Mouse (Mus musculus): ENCODE data around the gene Atp6v0d1. TPM values are rescaled to one million over a fixed set of nuclear protein-coding genes. Genes with fewer than 3 reads are reported as not detected.

Gene Atp6v0d1
- total and polyA plus RNA-seq, 2 experiments from 2014 or later: 238 to 272 TPM

DNA sequence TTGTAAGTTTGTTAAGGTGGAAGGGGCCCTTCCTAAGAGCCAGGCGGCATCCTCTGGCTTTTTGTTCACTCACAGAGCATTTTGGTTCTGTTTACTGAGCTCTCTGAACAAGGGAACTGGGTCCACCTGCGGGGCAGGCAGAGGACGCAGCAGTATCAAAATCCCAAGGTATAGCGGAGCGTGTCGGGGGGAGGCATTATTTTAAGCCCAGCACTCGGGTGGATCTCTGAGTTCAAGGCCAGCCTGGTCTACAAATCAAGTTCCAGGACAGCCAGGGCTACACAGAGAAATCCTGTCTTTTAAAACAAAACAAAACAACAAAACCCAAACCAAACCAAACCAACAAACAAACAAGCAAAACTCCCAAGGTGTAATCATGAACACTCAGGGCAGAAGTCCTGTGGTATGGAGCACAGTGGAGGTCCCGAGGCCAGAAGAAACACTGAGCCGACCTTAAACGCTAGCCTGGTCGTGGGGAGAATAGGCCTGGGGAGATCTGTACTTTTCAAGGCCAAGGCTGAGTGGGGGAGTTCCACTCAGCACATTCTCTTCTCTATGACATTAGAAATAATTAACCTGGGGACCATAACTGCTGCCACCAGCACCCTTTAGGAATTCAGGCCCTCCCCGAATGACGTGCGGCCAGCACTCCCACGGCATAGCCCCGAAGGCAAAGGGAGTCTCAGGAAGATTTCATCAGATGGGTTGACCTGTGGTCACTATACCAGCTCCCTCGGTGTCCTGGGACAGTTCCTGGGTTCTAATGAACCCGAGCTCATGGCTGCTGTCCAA is 28.8 kb upstream of the Atp6v0d1 start:
- Histone ChIP-seq H3K4me3 (ENCODE audit: low read depth, low read length) (no peak overlapping the region), H3K36me3 (ENCODE audit: insufficient read depth, low read length) (no peaks in the 10 kb centered on the region), H3K9ac (replicated peaks; ENCODE audit: low read length, poor library complexity, severe bottlenecking) (no peak overlapping the region), H3K4me1 (ENCODE audit: insufficient read depth, low read length) (no peaks in the 10 kb centered on the region), H3K4me2 (ENCODE audit: low read depth, low read length, poor library complexity, severe bottlenecking) (no peak overlapping the region), H3K9me3 (ENCODE audit: low read length) (no peaks in the 10 kb centered on the region), H3K27me3 (ENCODE audit: insufficient read depth, low read length) (no peaks in the 10 kb centered on the region), H3K27ac (ENCODE audit: low read depth, low read length) (no peak overlapping the region)
- ATAC-seq (ENCODE audit: low FRiP score) (no peak), DNase-seq (ENCODE audit: low spot score) (no peak)
- no peak for TF ChIP-seq CTCF (IDR thresholded peaks at IDR 0.05)
- WGBS: 80% methylated on average over 18 of the region's 18 CpGs

- no peak for TF ChIP-seq CTCF (IDR thresholded peaks at IDR 0.05)
- no peaks in the 10 kb centered on the region for H3K36me3 ChIP-seq (ENCODE audit: insufficient read depth, low read length)
- H3K27me3 ChIP-seq (ENCODE audit: insufficient read depth, low read length): no peaks in the 10 kb centered on the region
- DNase-seq (ENCODE audit: low spot score) (no peak), ATAC-seq (ENCODE audit: low FRiP score) (no peak)
- WGBS: 30% methylated on average over 15 of the region's 15 CpGs
- 0 out of 2 replicates have a peak overlapping the region, but pooled peaks have one; percentile 6 for H3K4me2 ChIP-seq (ENCODE audit: low read depth, low read length, poor library complexity, severe bottlenecking)
- H3K4me1 ChIP-seq (ENCODE audit: insufficient read depth, low read length): no peaks in the 10 kb centered on the region
- no peak overlapping the region for H3K9ac ChIP-seq (replicated peaks; ENCODE audit: low read length, poor library complexity, severe bottlenecking)
- no peak overlapping the region for H3K4me3 ChIP-seq (ENCODE audit: low read depth, low read length)
- no peaks in the 10 kb centered on the region for H3K9me3 ChIP-seq (ENCODE audit: low read length)
- H3K27ac ChIP-seq (ENCODE audit: low read depth, low read length): no peak overlapping the region
Measured at GRCm38 (mm10) chr8:105593859-105594258, 28.0 kb upstream of the Atp6v0d1 start.

DNA sequence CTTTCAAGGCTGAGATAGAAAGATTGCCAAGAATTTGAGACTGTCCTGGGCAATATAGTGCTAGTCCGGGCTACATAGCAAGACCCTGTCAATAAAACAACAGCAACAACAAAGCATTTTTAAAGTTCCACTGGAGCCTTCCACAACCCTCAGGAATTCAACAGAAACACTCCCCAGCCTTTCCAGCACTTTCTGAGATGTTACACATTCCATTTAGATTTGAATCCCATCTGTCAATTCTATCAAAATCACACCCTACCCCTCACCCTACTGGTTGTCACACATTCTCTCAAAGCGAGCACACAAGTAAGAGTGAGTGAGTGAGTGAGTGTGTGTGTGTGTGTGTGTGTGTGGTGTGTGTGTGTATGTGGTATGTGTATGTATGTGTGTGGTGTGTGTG is 26.6 kb upstream of the Atp6v0d1 start:
- no peak overlapping the region for H3K27ac ChIP-seq (ENCODE audit: low read depth, low read length)
- H3K36me3 ChIP-seq (ENCODE audit: insufficient read depth, low read length): no peaks in the 10 kb centered on the region
- no peaks in the 10 kb centered on the region for H3K9me3 ChIP-seq (ENCODE audit: low read length)
- H3K4me3 ChIP-seq (ENCODE audit: low read depth, low read length): no peak overlapping the region
- TF ChIP-seq CTCF (IDR thresholded peaks at IDR 0.05): no peak
- no peaks in the 10 kb centered on the region for H3K4me1 ChIP-seq (ENCODE audit: insufficient read depth, low read length)
- WGBS: 87% methylated on average over 2 of the region's 2 CpGs
- ATAC-seq (ENCODE audit: low FRiP score): no peak
- no peaks in the 10 kb centered on the region for H3K27me3 ChIP-seq (ENCODE audit: insufficient read depth, low read length)
- H3K4me2 ChIP-seq (ENCODE audit: low read depth, low read length, poor library complexity, severe bottlenecking): no peak overlapping the region
- DNase-seq (ENCODE audit: low spot score): no peak
- H3K9ac ChIP-seq (replicated peaks; ENCODE audit: low read length, poor library complexity, severe bottlenecking): no peak overlapping the region

DNA sequence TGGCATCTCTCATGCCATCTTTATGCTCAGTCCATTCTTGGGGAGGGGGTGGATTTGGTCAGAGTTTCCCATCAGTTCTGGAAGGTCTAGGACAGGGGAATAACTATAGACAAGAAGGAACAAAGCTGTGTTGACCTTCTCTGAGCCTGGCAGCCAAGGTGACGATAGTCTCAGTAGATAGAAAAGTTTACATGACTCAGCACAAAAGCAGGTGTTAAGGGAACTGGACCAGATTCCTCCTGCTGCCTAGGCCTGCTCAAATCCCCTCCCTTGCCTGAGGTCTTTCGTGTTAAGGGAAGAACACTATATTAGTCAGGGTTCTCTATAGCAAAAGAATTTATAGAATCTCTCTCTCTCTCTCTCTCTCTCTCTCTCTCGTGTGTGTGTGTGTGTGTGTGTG is 13.9 kb upstream of the Atp6v0d1 start:
- DNase-seq (ENCODE audit: low spot score) (no peak), ATAC-seq (ENCODE audit: low FRiP score) (no peak)
- Histone ChIP-seq H3K27ac (ENCODE audit: low read depth, low read length) (no peak overlapping the region), H3K9ac (replicated peaks; ENCODE audit: low read length, poor library complexity, severe bottlenecking) (no peak overlapping the region), H3K36me3 (ENCODE audit: insufficient read depth, low read length) (no peaks in the 10 kb centered on the region), H3K4me2 (ENCODE audit: low read depth, low read length, poor library complexity, severe bottlenecking) (no peak overlapping the region), H3K4me1 (ENCODE audit: insufficient read depth, low read length) (no peaks in the 10 kb centered on the region), H3K27me3 (ENCODE audit: insufficient read depth, low read length) (no peaks in the 10 kb centered on the region), H3K9me3 (ENCODE audit: low read length) (no peaks in the 10 kb centered on the region), H3K4me3 (ENCODE audit: low read depth, low read length) (no peak overlapping the region)
- no peak for TF ChIP-seq CTCF (IDR thresholded peaks at IDR 0.05)
- WGBS: 75% methylated on average over 3 of the region's 3 CpGs

- Histone ChIP-seq H3K9me3 (ENCODE audit: low read length) (no peaks in the 10 kb centered on the region), H3K9ac (replicated peaks; ENCODE audit: low read length, poor library complexity, severe bottlenecking) (no peak overlapping the region), H3K4me1 (ENCODE audit: insufficient read depth, low read length) (no peaks in the 10 kb centered on the region), H3K4me2 (ENCODE audit: low read depth, low read length, poor library complexity, severe bottlenecking) (no peak overlapping the region), H3K27me3 (ENCODE audit: insufficient read depth, low read length) (no peaks in the 10 kb centered on the region), H3K4me3 (ENCODE audit: low read depth, low read length) (no peak overlapping the region), H3K27ac (ENCODE audit: low read depth, low read length) (no peak overlapping the region), H3K36me3 (ENCODE audit: insufficient read depth, low read length) (no peaks in the 10 kb centered on the region)
- no peak for ATAC-seq (ENCODE audit: low FRiP score)
- peak; percentile 38 for DNase-seq (ENCODE audit: low spot score)
- no peak for TF ChIP-seq CTCF (IDR thresholded peaks at IDR 0.05)
- WGBS: 69% methylated on average over 3 of the region's 3 CpGs
Measured at GRCm38 (mm10) chr8:105575538-105575937, 9.7 kb upstream of the Atp6v0d1 start.

DNA sequence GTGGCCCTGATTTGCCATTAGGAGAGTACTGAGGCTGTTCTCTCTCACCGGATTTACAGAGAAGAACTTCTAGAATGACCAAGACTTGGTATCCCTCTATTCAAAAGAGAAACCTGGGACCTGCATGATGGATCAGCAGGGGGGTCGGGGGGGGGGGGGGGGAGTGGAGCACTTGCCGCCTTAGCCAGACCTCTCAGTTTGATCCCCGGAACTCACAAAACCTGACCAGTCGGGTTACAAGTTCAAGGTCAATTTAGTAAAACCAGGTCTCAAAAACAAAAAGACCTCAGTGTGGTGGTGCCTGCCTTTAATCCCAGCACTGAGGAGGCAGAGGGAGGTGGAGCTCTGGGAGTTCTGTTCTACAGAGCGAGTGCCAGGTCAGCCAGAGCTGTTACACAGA is 8.9 kb upstream of the Atp6v0d1 start:
- H3K9me3 ChIP-seq (ENCODE audit: low read length): no peaks in the 10 kb centered on the region
- H3K27me3 ChIP-seq (ENCODE audit: insufficient read depth, low read length): no peaks in the 10 kb centered on the region
- no peak overlapping the region for H3K4me3 ChIP-seq (ENCODE audit: low read depth, low read length)
- H3K9ac ChIP-seq (replicated peaks; ENCODE audit: low read length, poor library complexity, severe bottlenecking): no peak overlapping the region
- no peaks in the 10 kb centered on the region for H3K4me1 ChIP-seq (ENCODE audit: insufficient read depth, low read length)
- H3K4me2 ChIP-seq (ENCODE audit: low read depth, low read length, poor library complexity, severe bottlenecking): no peak overlapping the region
- WGBS: 44% methylated on average over 6 of the region's 6 CpGs
- no peaks in the 10 kb centered on the region for H3K36me3 ChIP-seq (ENCODE audit: insufficient read depth, low read length)
- no peak overlapping the region for H3K27ac ChIP-seq (ENCODE audit: low read depth, low read length)
- ATAC-seq (ENCODE audit: low FRiP score): no peak
- no peak for TF ChIP-seq CTCF (IDR thresholded peaks at IDR 0.05)
- no peak for DNase-seq (ENCODE audit: low spot score)
